Mouse (Mus musculus): ENCODE measurements around the gene Apbb2. TPM values are rescaled to one million over a fixed set of nuclear protein-coding genes. Genes with fewer than 3 reads are reported as not detected.

Gene Apbb2
- 33.1 and 34.0 TPM in 2 replicates for polyA plus RNA-seq (2014; fragmentation: Nextera tagmentation; extraction: Ambion mirVana)

GRCm38 (mm10) chr5:66618597-66618996 lies at the start of gene Apbb2:
Gene Apbb2, minus strand, starts transcription at chr5:66618784.
- Histone ChIP-seq H3K27me3 (ENCODE audit: control insufficient read depth, insufficient read depth, low read length) (no peaks in the 10 kb centered on the region), H3K36me3 (ENCODE audit: control insufficient read depth, insufficient read depth, low read length) (no peaks in the 10 kb centered on the region), H3K27ac (ENCODE audit: low read depth, low read length) (peak within 1 kb of the TSS; percentile 96), H3K9me3 (ENCODE audit: control insufficient read depth, low read length) (no peaks in the 10 kb centered on the region), H3K9ac (ENCODE audit: low read length) (peak within 1 kb of the TSS; percentile 92), H3K4me3 (ENCODE audit: low read depth, low read length) (peak within 1 kb of the TSS; percentile 84), H3K4me1 (ENCODE audit: control insufficient read depth, insufficient read depth, low read length) (peaks cover 11% of the 10 kb centered on the region), H3K4me2 (peak within 1 kb of the TSS; percentile 79)
- under 1% methylated on average over 34 of the region's 39 CpGs for WGBS
- peak; percentile 95 for ATAC-seq (ENCODE audit: low FRiP score)
- peak; percentile 98 for DNase-seq (ENCODE audit: low spot score, missing footprints)

DNA sequence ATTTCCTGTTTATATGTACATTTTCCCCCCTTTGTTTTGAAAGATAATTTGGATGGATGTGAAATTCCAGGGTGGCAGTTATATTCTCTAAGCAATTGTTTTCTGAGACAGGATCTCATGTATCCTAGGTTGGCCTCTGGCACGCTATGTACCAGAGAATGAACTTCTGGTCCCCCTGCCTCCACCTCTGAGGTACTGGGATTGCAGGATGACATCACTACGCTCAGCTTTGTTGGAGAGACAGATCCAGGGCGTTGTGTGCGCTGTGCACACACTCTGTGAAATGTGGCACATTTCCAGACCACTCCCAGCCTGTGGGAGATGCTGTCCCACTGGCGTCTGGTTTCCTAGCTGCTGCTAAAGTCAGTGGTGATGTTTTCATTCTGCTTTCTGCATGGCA lies 35.6 kb upstream of the Apbb2 start:
- Histone ChIP-seq H3K36me3 (ENCODE audit: control insufficient read depth, insufficient read depth, low read length) (no peaks in the 10 kb centered on the region), H3K4me3 (ENCODE audit: low read depth, low read length) (no peak overlapping the region), H3K4me2 (no peak overlapping the region), H3K9me3 (ENCODE audit: control insufficient read depth, low read length) (no peaks in the 10 kb centered on the region), H3K4me1 (ENCODE audit: control insufficient read depth, insufficient read depth, low read length) (no peaks in the 10 kb centered on the region), H3K27ac (ENCODE audit: low read depth, low read length) (no peak overlapping the region), H3K27me3 (ENCODE audit: control insufficient read depth, insufficient read depth, low read length) (no peaks in the 10 kb centered on the region), H3K9ac (ENCODE audit: low read length) (no peak overlapping the region)
- DNase-seq (ENCODE audit: low spot score, missing footprints): no peak
- WGBS: 79% methylated on average over 5 of the region's 5 CpGs
- no peak for ATAC-seq (ENCODE audit: low FRiP score)

DNA sequence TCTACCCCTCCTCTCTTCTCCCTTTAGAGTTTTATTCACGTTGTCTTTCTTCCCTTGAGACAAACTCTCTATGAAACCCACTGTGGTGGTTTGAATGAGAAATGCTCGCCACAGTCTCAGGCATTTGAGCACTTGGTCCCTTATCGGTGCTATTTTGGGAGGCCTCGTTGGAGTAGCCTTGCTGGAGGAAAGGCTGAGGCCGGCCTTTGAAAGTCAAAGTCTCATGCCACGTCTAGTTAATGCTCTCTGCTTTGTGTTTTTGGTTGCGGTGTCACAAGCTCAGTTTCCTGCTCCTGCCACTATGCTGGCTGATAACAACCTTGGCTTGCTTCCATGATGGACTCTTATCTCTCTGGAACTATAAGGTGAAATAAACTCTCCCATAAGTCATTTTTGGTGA lies 28.9 kb upstream of the Apbb2 start:
- Histone ChIP-seq H3K36me3 (ENCODE audit: control insufficient read depth, insufficient read depth, low read length) (no peaks in the 10 kb centered on the region), H3K4me3 (ENCODE audit: low read depth, low read length) (no peak overlapping the region), H3K9me3 (ENCODE audit: control insufficient read depth, low read length) (no peaks in the 10 kb centered on the region), H3K27ac (ENCODE audit: low read depth, low read length) (no peak overlapping the region), H3K4me2 (no peak overlapping the region), H3K27me3 (ENCODE audit: control insufficient read depth, insufficient read depth, low read length) (no peaks in the 10 kb centered on the region), H3K9ac (ENCODE audit: low read length) (no peak overlapping the region), H3K4me1 (ENCODE audit: control insufficient read depth, insufficient read depth, low read length) (no peaks in the 10 kb centered on the region)
- 69% methylated on average over 7 of the region's 7 CpGs for WGBS
- DNase-seq (ENCODE audit: low spot score, missing footprints) (no peak), ATAC-seq (ENCODE audit: low FRiP score) (no peak)

DNA sequence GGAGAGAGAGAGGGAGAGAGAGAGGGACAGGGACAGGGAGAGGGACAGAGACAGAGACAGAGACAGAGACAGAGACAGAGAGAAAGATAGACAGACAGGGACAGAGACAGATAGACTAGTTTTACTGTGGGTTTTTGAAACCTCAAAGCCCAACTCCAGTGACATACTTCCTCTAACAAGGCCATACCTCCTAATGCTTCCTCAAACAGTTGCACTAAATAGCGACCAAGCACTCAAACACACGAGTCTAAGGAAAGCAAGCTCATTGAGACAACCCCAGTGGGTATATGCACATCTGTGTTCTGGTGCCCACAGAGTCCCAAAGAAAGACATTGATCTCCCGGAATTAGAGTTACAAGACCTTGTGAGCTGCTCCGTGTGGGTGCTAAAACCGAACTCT lies 24.7 kb upstream of the Apbb2 start:
- H3K36me3 ChIP-seq (ENCODE audit: control insufficient read depth, insufficient read depth, low read length): no peaks in the 10 kb centered on the region
- H3K4me1 ChIP-seq (ENCODE audit: control insufficient read depth, insufficient read depth, low read length): no peaks in the 10 kb centered on the region
- H3K4me2 ChIP-seq: no peak overlapping the region
- ATAC-seq (ENCODE audit: low FRiP score) (no peak), DNase-seq (ENCODE audit: low spot score, missing footprints) (no peak)
- H3K27me3 ChIP-seq (ENCODE audit: control insufficient read depth, insufficient read depth, low read length): no peaks in the 10 kb centered on the region
- no peak overlapping the region for H3K4me3 ChIP-seq (ENCODE audit: low read depth, low read length)
- H3K27ac ChIP-seq (ENCODE audit: low read depth, low read length): no peak overlapping the region
- no peaks in the 10 kb centered on the region for H3K9me3 ChIP-seq (ENCODE audit: control insufficient read depth, low read length)
- 87% methylated on average over 5 of the region's 5 CpGs for WGBS
- no peak overlapping the region for H3K9ac ChIP-seq (ENCODE audit: low read length)

GRCm38 (mm10) chr5:66642156-66642555 lies 23.6 kb upstream of the Apbb2 start:
- 94% methylated on average over 4 of the region's 4 CpGs for WGBS
- DNase-seq (ENCODE audit: low spot score, missing footprints) (no peak), ATAC-seq (ENCODE audit: low FRiP score) (no peak)

GRCm38 (mm10) chr5:66635459-66636079 lies 17.0 kb upstream of the Apbb2 start:
- WGBS: 80% methylated on average over 10 of the region's 10 CpGs
- Histone ChIP-seq H3K9ac (ENCODE audit: low read length) (no peak overlapping the region), H3K4me2 (no peak overlapping the region), H3K4me1 (ENCODE audit: control insufficient read depth, insufficient read depth, low read length) (no peaks in the 10 kb centered on the region), H3K4me3 (ENCODE audit: low read depth, low read length) (no peak overlapping the region), H3K9me3 (ENCODE audit: control insufficient read depth, low read length) (no peaks in the 10 kb centered on the region), H3K36me3 (ENCODE audit: control insufficient read depth, insufficient read depth, low read length) (no peaks in the 10 kb centered on the region), H3K27ac (ENCODE audit: low read depth, low read length) (no peak overlapping the region), H3K27me3 (ENCODE audit: control insufficient read depth, insufficient read depth, low read length) (no peaks in the 10 kb centered on the region)
- ATAC-seq (ENCODE audit: low FRiP score) (no peak), DNase-seq (ENCODE audit: low spot score, missing footprints) (no peak)

More at GRCm38 (mm10) chr5:66642156-66642555, 23.6 kb upstream of the Apbb2 start:
- H3K36me3 ChIP-seq (ENCODE audit: control insufficient read depth, insufficient read depth, low read length): no peaks in the 10 kb centered on the region
- H3K4me2 ChIP-seq: no peak overlapping the region
- H3K27ac ChIP-seq (ENCODE audit: low read depth, low read length): no peak overlapping the region
- no peaks in the 10 kb centered on the region for H3K27me3 ChIP-seq (ENCODE audit: control insufficient read depth, insufficient read depth, low read length)
- no peaks in the 10 kb centered on the region for H3K4me1 ChIP-seq (ENCODE audit: control insufficient read depth, insufficient read depth, low read length)
- H3K4me3 ChIP-seq (ENCODE audit: low read depth, low read length): no peak overlapping the region
- H3K9ac ChIP-seq (ENCODE audit: low read length): no peak overlapping the region
- H3K9me3 ChIP-seq (ENCODE audit: control insufficient read depth, low read length): no peaks in the 10 kb centered on the region

DNA sequence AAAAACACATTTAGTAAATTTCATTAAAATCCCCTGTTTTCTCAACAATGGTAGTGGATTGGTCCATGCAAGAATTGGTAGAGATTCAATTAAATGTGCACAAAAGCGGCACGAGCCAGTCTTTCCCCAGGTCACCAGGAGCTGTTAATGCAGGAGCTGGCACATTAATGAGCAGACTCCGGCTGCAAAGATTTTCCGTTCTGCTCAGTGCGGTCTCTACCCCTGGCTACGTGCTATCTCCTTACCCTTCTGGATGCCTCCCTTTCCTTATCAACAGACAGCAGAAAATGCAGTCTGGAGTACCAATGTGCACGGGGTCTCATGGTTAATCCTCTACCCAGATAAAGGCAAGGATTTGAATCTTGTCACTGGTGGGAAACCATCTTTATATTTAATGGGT lies 9.2 kb upstream of the Apbb2 start:
- Histone ChIP-seq H3K4me2 (no peak overlapping the region), H3K27ac (ENCODE audit: low read depth, low read length) (no peak overlapping the region), H3K27me3 (ENCODE audit: control insufficient read depth, insufficient read depth, low read length) (no peaks in the 10 kb centered on the region), H3K9ac (ENCODE audit: low read length) (no peak overlapping the region), H3K36me3 (ENCODE audit: control insufficient read depth, insufficient read depth, low read length) (no peaks in the 10 kb centered on the region), H3K9me3 (ENCODE audit: control insufficient read depth, low read length) (no peaks in the 10 kb centered on the region), H3K4me1 (ENCODE audit: control insufficient read depth, insufficient read depth, low read length) (no peaks in the 10 kb centered on the region; the same call in 1 of the 2 replicates), H3K4me3 (ENCODE audit: low read depth, low read length) (no peak overlapping the region)
- WGBS: 59% methylated on average over 7 of the region's 7 CpGs
- ATAC-seq (ENCODE audit: low FRiP score): peak; percentile 68
- peak; percentile 67 for DNase-seq (ENCODE audit: low spot score, missing footprints)

- H3K9me3 ChIP-seq (ENCODE audit: control insufficient read depth, low read length): no peaks in the 10 kb centered on the region
- WGBS: under 1% methylated on average over 41 of the region's 41 CpGs
- ATAC-seq (ENCODE audit: low FRiP score) (peak; percentile 60), DNase-seq (ENCODE audit: low spot score, missing footprints) (peak; percentile 97)
- peaks cover 11% of the 10 kb centered on the region for H3K4me1 ChIP-seq (ENCODE audit: control insufficient read depth, insufficient read depth, low read length)
- peak overlapping the region; percentile 79 for H3K4me2 ChIP-seq
- H3K36me3 ChIP-seq (ENCODE audit: control insufficient read depth, insufficient read depth, low read length): no peaks in the 10 kb centered on the region
- H3K27ac ChIP-seq (ENCODE audit: low read depth, low read length): peak overlapping the region; percentile 30; the same call in 1 of the 2 replicates
- H3K9ac ChIP-seq (ENCODE audit: low read length): peak overlapping the region; percentile 72
- no peaks in the 10 kb centered on the region for H3K27me3 ChIP-seq (ENCODE audit: control insufficient read depth, insufficient read depth, low read length)
- H3K4me3 ChIP-seq (ENCODE audit: low read depth, low read length): peak overlapping the region; percentile 53
These were observed 1.6 kb upstream of the Apbb2 start for GRCm38 (mm10) chr5:66620191-66620625.

- Histone ChIP-seq H3K4me2 (peak overlapping the region; percentile 79), H3K9me3 (ENCODE audit: control insufficient read depth, low read length) (no peaks in the 10 kb centered on the region), H3K9ac (ENCODE audit: low read length) (peak overlapping the region; percentile 72), H3K36me3 (ENCODE audit: control insufficient read depth, insufficient read depth, low read length) (no peaks in the 10 kb centered on the region), H3K4me1 (ENCODE audit: control insufficient read depth, insufficient read depth, low read length) (peaks cover 11% of the 10 kb centered on the region), H3K27me3 (ENCODE audit: control insufficient read depth, insufficient read depth, low read length) (no peaks in the 10 kb centered on the region), H3K27ac (ENCODE audit: low read depth, low read length) (0 out of 2 replicates have a peak overlapping the region, but pooled peaks have one; percentile 30), H3K4me3 (ENCODE audit: low read depth, low read length) (peak overlapping the region; percentile 53)
- DNase-seq (ENCODE audit: low spot score, missing footprints) (peak; percentile 88), ATAC-seq (ENCODE audit: low FRiP score) (no peak)
- 40% methylated on average over 8 of the region's 8 CpGs for whole genome bisulfite sequencing
These were observed 1.1 kb upstream of the Apbb2 start for GRCm38 (mm10) chr5:66619675-66620074.

All from midbrain, embryonic 11.5 days (tissue).